Mouse (Mus musculus) heart, adult 2 months (tissue): Measurements from ENCODE around the gene Srsf2.

Experiments
- CTCF ChIP-seq: fragments of 200-600 bp; IDR thresholded peaks from 2 replicates; pipeline ENCODE4 v1.8.1; 2022; ENCODE audit warnings: antibody characterized with exemption, mild to moderate bottlenecking, moderate library complexity
- EP300 ChIP-seq: fragments of 200-500 bp; IDR thresholded peaks from 2 replicates; pipeline ENCODE4 v1.6.1; 2011; ENCODE audit warnings: low read depth, low read length, control low read depth; ENCODE audit not compliant: insufficient read depth
- POLR2A ChIP-seq: fragments of 200-500 bp; IDR thresholded peaks from 2 replicates; pipeline ENCODE4 v1.6.1; 2011; ENCODE audit warnings: mild to moderate bottlenecking, low read depth, low read length, control low read depth; ENCODE audit not compliant: insufficient read depth

DNA sequence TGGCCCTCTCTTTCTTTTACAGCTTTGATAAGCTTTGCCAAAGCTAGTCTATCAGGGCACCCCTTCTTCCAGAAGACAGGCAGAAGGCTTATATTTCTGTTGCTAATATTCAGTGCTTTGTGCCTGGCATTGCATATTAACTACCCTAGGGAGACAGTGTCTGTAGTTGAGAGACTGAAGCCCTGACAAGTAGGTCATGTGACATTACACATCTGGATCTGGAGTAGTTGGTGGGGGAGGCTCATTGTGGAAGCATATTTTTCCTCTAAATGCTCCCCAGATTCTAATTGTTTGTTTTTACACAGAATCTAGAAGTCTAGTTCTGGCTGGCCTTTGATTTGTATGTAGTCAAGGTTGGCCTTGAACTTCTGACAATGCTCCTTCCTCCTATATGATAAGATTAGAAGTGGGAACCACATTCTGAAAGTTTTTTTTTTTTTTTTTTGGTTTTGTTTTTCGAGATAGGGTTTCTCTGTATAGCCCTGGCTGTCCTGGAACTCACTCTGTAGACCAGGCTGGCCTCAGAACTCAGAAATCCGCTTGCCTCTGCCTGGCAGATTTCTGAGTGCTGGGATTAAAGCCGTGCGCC lies 6.2 kb downstream of the Srsf2 start:
- TF ChIP-seq CTCF (no peak), POLR2A (no peak), EP300 (no peak)
